13 mouse cellular contexts compared by ENCODE assay signal in the genomic region with DNA sequence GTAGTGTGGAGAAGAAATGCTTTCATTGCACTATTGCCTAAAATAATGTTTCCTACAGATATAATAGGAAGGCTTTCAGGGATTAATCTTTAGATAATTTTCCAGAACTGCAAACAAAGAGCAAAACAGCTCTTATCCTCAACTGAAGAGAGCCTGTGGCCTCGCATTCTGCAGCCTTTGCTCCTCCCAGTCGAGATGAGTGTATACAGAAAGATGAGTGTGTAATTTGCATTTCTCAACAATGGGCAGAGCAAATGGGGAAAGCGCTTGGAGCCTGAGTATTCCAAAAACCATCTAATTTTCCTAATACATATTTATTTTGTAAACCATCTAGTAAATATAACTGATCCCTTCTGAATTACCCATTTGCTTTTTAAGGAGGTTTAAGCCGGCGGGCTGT.
"Had no signal": no experiment of that assay in that cellular context is flagged by ENCODE, and none has a peak within 500 bp of the region (broad histone marks: within the 10 kb centered on the region; RNA-seq: fewer than 3 reads in every experiment).

No protein-coding gene starts in this region.

- H3K4me1 ChIP-seq: liver, embryonic 13.5 days; stomach, embryonic 15.5 days had no signal

- H3K4me3 ChIP-seq: layer of hippocampus, adult 2 months; left cerebral cortex, adult 2 months; liver, embryonic 13.5 days; stomach, embryonic 15.5 days had no signal

- H3K27ac ChIP-seq: kidney, postnatal 0 days; layer of hippocampus, adult 2 months; left cerebral cortex, adult 2 months; liver, embryonic 13.5 days; stomach, embryonic 15.5 days had no signal

- H3K27me3 ChIP-seq: liver, embryonic 13.5 days; stomach, embryonic 15.5 days had no signal

- H3K9ac ChIP-seq: liver, embryonic 13.5 days; stomach, embryonic 15.5 days had no signal

- DNase-seq: kidney, adult 2 months; kidney, postnatal 25 days; layer of hippocampus, adult 9-11 months; liver, embryonic 13.5 days; lung, adult 2 months; lung, postnatal 14 days; lung, postnatal 4 days; right cerebral cortex, postnatal 4 days; thymus, postnatal 25 days had no signal

- H3K36me3 ChIP-seq: liver, embryonic 13.5 days; stomach, embryonic 15.5 days had no signal

- H3K4me2 ChIP-seq: liver, embryonic 13.5 days; stomach, embryonic 15.5 days had no signal

- H3K9me3 ChIP-seq: liver, embryonic 13.5 days; stomach, embryonic 15.5 days had no signal
